In genomic region chr9:108633846-108634245, GRCm38 (mm10) we compare ENCODE assay signal across 20 mouse cellular contexts. TPM values are rescaled to one million over a fixed set of nuclear protein-coding genes. Genes with fewer than 3 reads are reported as not detected.
A peak's percentile ranks its signal among the peaks of the same experiment; 100 is the strongest.
DNase-seq lines count a peak whose midpoint lies in the region; ATAC-seq and TF ChIP-seq lines count a peak whose summit lies in the region.
"Had no signal": no experiment of that assay in that cellular context is flagged by ENCODE, and none has a peak within 500 bp of the region (broad histone marks: within the 10 kb centered on the region; RNA-seq: fewer than 3 reads in every experiment).

No protein-coding gene starts in this region.

- TF ChIP-seq EP300 in heart, adult 2 months (IDR thresholded peaks at IDR 0.05; ENCODE audit: insufficient read depth, low read depth, low read length), result no peak

- DNase-seq in brain, adult 2 months (ENCODE audit: low read depth, low spot score), result peak; percentile 56
- peak; percentile 29 for DNase-seq in telencephalon, adult 2 months (ENCODE audit: low read depth, low spot score)
- no peak for DNase-seq in heart, adult 2 months
- DNase-seq: adrenal gland, adult 2 months; adrenal gland, adult 8-10 months; adrenal gland, postnatal 10 days; adrenal gland, postnatal 14 days; adrenal gland, postnatal 25 days; adrenal gland, postnatal 36 days; B cell, adult 2 months; cerebellum, adult 11 months; cerebellum, adult 11-12 months; cerebellum, adult 18-20 months; cerebellum, adult 2 months had no signal

- intact Hi-C loops in heart, adult 2 months (cut with DNase I), result no loop called here

- H3K36me3 ChIP-seq in midbrain, embryonic 16.5 days (ENCODE audit: control insufficient read depth, insufficient read depth, low read length), result no peaks in the 10 kb centered on the region
- H3K36me3 ChIP-seq in heart, adult 2 months (ENCODE audit: control insufficient read depth, insufficient read depth, low read length), result peaks cover 13% of the 10 kb centered on the region

- H3K4me1 ChIP-seq in midbrain, embryonic 16.5 days (ENCODE audit: control insufficient read depth, insufficient read depth, low read length), result no peaks in the 10 kb centered on the region
- H3K4me1 ChIP-seq in heart, adult 2 months (ENCODE audit: control insufficient read depth, insufficient read depth, low read length), result no peaks in the 10 kb centered on the region

- H3K9me3 ChIP-seq in midbrain, embryonic 16.5 days (replicated peaks; ENCODE audit: control insufficient read depth, low read length, poor library complexity, severe bottlenecking), result no peaks in the 10 kb centered on the region
- H3K9me3 ChIP-seq: G1E had no signal

- 66% methylated on average over 2 of the region's 2 CpGs for WGBS in midbrain, embryonic 16.5 days
- WGBS in heart, adult 2 months, result 53% methylated on average over 2 of the region's 2 CpGs

- no peak for ATAC-seq in midbrain, embryonic 16.5 days
- ATAC-seq: activated CD4-positive, CD25-positive, alpha-beta regulatory T cell, adult 4 months; CD4-positive, CD25-positive, alpha-beta regulatory T cell, adult 4 months; Patski had no signal

- no peak for TF ChIP-seq POLR2A in heart, adult 2 months (IDR thresholded peaks at IDR 0.05; ENCODE audit: insufficient read depth, low read depth, low read length)

- H3K4me3 ChIP-seq in midbrain, embryonic 16.5 days (ENCODE audit: low read depth, low read length), result no peak overlapping the region
- no peak overlapping the region for H3K4me3 ChIP-seq in heart, adult 2 months

- H3K79me2 ChIP-seq in heart, adult 2 months (replicated peaks; ENCODE audit: control insufficient read depth, insufficient read depth, low read length), result peaks cover 8% of the 10 kb centered on the region

- TF ChIP-seq CTCF in heart, adult 2 months (IDR thresholded peaks at IDR 0.05), result no peak

- no peak overlapping the region for H3K9ac ChIP-seq in midbrain, embryonic 16.5 days (ENCODE audit: low read depth, low read length)
- no peak overlapping the region for H3K9ac ChIP-seq in heart, adult 2 months (ENCODE audit: low read depth, low read length)

- no peaks in the 10 kb centered on the region for H3K27me3 ChIP-seq in midbrain, embryonic 16.5 days (ENCODE audit: control insufficient read depth, insufficient read depth, low read depth, low read length)
- no peaks in the 10 kb centered on the region for H3K27me3 ChIP-seq in heart, adult 2 months (ENCODE audit: control insufficient read depth, insufficient read depth, low read length)
- H3K27me3 ChIP-seq: CH12.LX, Patski had no signal

- H3K4me2 ChIP-seq in midbrain, embryonic 16.5 days (ENCODE audit: low read length), result no peak overlapping the region

- H3K27ac ChIP-seq in midbrain, embryonic 16.5 days (ENCODE audit: low read length), result no peak overlapping the region
- no peak overlapping the region for H3K27ac ChIP-seq in heart, adult 2 months

RNA-seq across cellular contexts. Expression of gene Arih2, which starts 15.3 kb away (rescaled TPM):
- polyA plus RNA-seq in midbrain, embryonic 16.5 days (2015; fragmentation: Nextera tagmentation; extraction: Ambion mirVana), result 48.8 and 50.4 TPM in 2 replicates
- total RNA-seq in heart, adult 2 months (2021), result 10 to 100 TPM; 42.5 to 45.5 TPM
- 25.9 and 40.5 TPM in 2 replicates for polyA plus RNA-seq in heart, adult 2 months (2012; rRNA removed)

RNA-seq across cellular contexts. Expression of gene Slc25a20, which starts 28.0 kb away (rescaled TPM):
- polyA plus RNA-seq in midbrain, embryonic 16.5 days (2015; fragmentation: Nextera tagmentation; extraction: Ambion mirVana), result 44.9 and 45.2 TPM in 2 replicates
- 100 to 1,000 TPM; 190 to 203 TPM for total RNA-seq in heart, adult 2 months (2021)
- 122 and 169 TPM in 2 replicates for polyA plus RNA-seq in heart, adult 2 months (2012; rRNA removed)

RNA-seq across cellular contexts. Expression of gene P4htm, which starts 36.4 kb away (rescaled TPM):
- 39.2 and 43.1 TPM in 2 replicates for polyA plus RNA-seq in midbrain, embryonic 16.5 days (2015; fragmentation: Nextera tagmentation; extraction: Ambion mirVana)
- total RNA-seq in heart, adult 2 months (2021), result 10 to 100 TPM; 14.2 to 15.3 TPM
- polyA plus RNA-seq in heart, adult 2 months (2012; rRNA removed), result 21.0 and 25.2 TPM in 2 replicates

RNA-seq across cellular contexts. Expression of gene Prkar2a, which starts 55.3 kb away (rescaled TPM):
- 57.3 and 69.1 TPM in 2 replicates for polyA plus RNA-seq in midbrain, embryonic 16.5 days (2015; fragmentation: Nextera tagmentation; extraction: Ambion mirVana)
- 10 to 100 TPM; 78.8 to 82.8 TPM for total RNA-seq in heart, adult 2 months (2021)
- 22.9 and 42.6 TPM in 2 replicates for polyA plus RNA-seq in heart, adult 2 months (2012; rRNA removed)
- polyA plus RNA-seq: G1E had no signal

RNA-seq across cellular contexts. Expression of gene Wdr6, which starts 55.3 kb away (rescaled TPM):
- polyA plus RNA-seq in midbrain, embryonic 16.5 days (2015; fragmentation: Nextera tagmentation; extraction: Ambion mirVana), result 420 and 427 TPM in 2 replicates
- total RNA-seq in heart, adult 2 months (2021), result 10 to 100 TPM; 13.3 to 17.2 TPM
- 16.5 and 21.9 TPM in 2 replicates for polyA plus RNA-seq in heart, adult 2 months (2012; rRNA removed)

Comparison
In these comparisons a context has a peak if more than half of its experiments do, and no peak if none do; other contexts are left out.
1. DNase-seq: peak in brain, adult 2 months (single experiment) and telencephalon, adult 2 months (single experiment); none in heart, adult 2 months (0 of 2).